Mouse (Mus musculus) megakaryocyte, embryonic 14.5 days (primary cell): ENCODE results near the gene Stag2.

Experiments used
- FLI1 ChIP-seq: IDR thresholded peaks from 2 replicates; pipeline ENCODE4 v1.6.1; 2012; ENCODE audit warnings: low read length, inconsistent platforms, mixed read lengths
- GATA1 ChIP-seq: IDR thresholded peaks from 3 replicates; pipeline ENCODE4 v1.6.1; 2012; ENCODE audit warnings: mixed read lengths, low read length, inconsistent platforms, borderline replicate concordance

DNA sequence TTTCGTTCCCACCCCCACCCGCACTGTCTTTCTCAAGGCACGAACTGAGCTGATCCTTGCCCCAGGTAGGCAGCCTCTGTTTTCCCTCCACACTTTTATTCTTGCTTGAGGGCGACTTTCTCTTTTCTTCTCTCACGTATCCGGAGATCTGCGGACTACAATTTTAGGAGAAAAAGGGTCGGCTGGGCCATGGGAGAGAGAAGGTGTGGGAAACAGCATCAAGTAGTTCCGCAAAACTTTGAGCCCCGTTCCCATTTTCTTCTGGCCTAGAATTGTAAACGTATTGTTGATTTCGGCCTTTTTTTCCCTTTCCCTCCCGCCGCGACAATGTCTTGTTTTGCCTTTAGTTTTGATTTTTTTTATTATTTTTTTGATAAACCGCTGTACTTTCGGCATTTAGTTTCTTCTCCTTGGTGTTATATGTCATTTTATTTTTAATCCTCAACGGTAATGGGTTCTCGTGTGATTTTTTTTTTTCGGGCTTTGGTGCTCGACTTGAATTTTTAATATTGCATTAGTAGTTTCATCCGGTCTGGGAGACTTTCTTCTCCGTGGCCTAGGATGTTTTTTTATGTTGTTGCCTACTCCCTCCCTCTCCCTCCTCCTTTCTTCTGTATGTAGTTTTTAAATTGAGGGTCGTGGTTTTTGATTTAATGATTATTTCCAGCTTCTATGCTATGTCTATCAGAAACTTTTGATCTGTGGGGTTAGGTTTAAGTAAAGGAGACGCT lies 2.1 kb downstream of the Stag2 start:
- TF ChIP-seq GATA1: no peak
- TF ChIP-seq FLI1: no peak
